Mouse (Mus musculus) cerebellum, adult 8-10 months (tissue): Measurements from ENCODE around the gene Lrrc58.

ENCODE experiments used
- DNase-seq: peaks from one replicate; pipeline ENCODE4 v3.0.0; 2022

Gene Lrrc58

GRCm38 (mm10) chr16:37929006-37929405 lies 60.8 kb downstream of the Lrrc58 start:
- DNase-seq: no peak

DNA sequence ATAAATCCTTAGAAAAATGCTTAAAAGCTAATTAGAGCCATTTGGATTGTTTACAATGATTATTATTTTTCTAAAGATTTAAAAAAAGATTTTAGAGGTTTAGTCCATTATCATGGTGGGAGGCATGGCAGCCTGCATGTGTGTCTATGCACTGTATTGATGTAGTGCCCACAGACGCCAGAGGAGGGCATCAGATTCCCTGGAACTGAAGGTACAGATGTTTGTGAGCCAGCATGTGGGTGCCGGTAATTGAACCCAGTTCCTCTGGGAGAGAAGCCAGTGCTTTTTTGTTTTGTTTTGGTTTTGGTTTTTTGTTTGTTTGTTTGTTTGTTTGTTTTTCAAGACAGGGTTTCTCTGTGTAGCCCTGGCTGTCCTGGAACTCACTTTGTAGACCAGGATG lies 61.4 kb downstream of the Lrrc58 start:
- no peak for DNase-seq

GRCm38 (mm10) chr16:37934932-37935331 lies 66.7 kb downstream of the Lrrc58 start:
- DNase-seq: no peak

DNA sequence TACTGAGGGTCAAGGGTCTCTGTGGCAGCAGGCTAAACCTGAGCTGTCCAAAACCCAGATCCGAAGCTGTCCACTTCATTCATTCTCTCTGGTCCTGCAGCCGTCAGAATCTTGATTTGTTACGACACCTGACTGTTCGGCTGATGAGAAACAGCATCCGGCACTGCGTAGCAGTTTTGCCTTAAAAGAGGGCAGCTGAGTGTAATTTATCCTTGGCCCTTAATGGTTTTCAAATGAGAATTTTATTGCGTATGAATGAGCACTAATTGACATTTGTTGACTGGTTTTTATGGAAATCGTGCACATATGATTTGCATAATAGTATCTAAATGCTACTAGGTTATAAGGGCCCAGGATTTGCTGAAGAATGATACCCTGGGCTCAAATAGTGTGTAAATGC lies 69.1 kb downstream of the Lrrc58 start:
- DNase-seq: no peak
